Comparison of ENCODE assay signal across 8 mouse cellular contexts in the genomic region with DNA sequence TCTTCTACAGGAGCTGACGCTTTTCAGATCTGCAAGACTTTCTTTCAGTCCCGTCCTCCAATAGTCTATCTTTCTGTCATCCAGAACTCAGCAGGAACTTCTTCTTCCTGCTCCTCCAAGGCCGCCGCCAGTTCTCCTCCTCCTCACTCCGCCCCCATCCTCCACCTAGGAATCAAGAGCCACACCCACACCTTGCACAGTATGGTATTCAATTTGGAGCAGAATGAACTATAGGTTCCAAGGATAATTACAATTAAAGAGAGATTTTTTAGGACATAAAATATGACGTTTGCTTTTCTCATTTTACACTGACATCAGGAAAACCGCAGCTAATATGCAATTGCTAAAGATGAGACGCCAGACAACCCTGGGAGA. TPM values are rescaled to one million over a fixed set of nuclear protein-coding genes. Genes with fewer than 3 reads are reported as not detected.
DNase-seq lines count a peak whose midpoint lies in the region; ATAC-seq and TF ChIP-seq lines count a peak whose summit lies in the region.

No protein-coding gene starts in this region.

- no peaks in the 10 kb centered on the region for H3K4me1 ChIP-seq in forebrain, embryonic 14.5 days (ENCODE audit: control insufficient read depth, insufficient read depth, low read length)
- no peaks in the 10 kb centered on the region for H3K4me1 ChIP-seq in liver, embryonic 15.5 days (replicated peaks)

- 24% methylated on average over 8 of the region's 8 CpGs for WGBS in forebrain, embryonic 14.5 days
- WGBS in liver, embryonic 15.5 days (ENCODE audit: insufficient replicate concordance), result 16% methylated on average over 8 of the region's 8 CpGs

- peak overlapping the region; percentile 74; the same call in 1 of the 2 replicates for H3K27ac ChIP-seq in gastrocnemius, adult 2 months
- no peak overlapping the region for H3K27ac ChIP-seq in forebrain, embryonic 14.5 days (ENCODE audit: low read depth, low read length)
- no peak overlapping the region for H3K27ac ChIP-seq in liver, embryonic 15.5 days (replicated peaks)

- no peaks in the 10 kb centered on the region for H3K79me3 ChIP-seq in C2C12 (ENCODE audit: low read depth)

- H3K79me2 ChIP-seq in C2C12 (ENCODE audit: control insufficient read depth, insufficient read depth), result no peaks in the 10 kb centered on the region

- H3K27me3 ChIP-seq in C2C12 (ENCODE audit: control insufficient read depth, insufficient read depth, insufficient read length), result no peaks in the 10 kb centered on the region
- H3K27me3 ChIP-seq in forebrain, embryonic 14.5 days (replicated peaks; ENCODE audit: control insufficient read depth, insufficient read depth, low read length), result no peaks in the 10 kb centered on the region
- no peaks in the 10 kb centered on the region for H3K27me3 ChIP-seq in liver, embryonic 15.5 days

- peak overlapping the region; percentile 25; the same call in 1 of the 2 replicates for H3K9ac ChIP-seq in forebrain, embryonic 14.5 days (ENCODE audit: low read length)
- H3K9ac ChIP-seq in liver, embryonic 15.5 days, result no peak overlapping the region

- intact Hi-C loops in gastrocnemius, adult 2 months (cut with DNase I), result no loop called here

- peak overlapping the region; percentile 83 for H3K4me3 ChIP-seq in gastrocnemius, adult 2 months
- peak overlapping the region; percentile 23 for H3K4me3 ChIP-seq in C2C12 (ENCODE audit: insufficient read depth, poor library complexity, severe bottlenecking)
- peak overlapping the region; percentile 32 for H3K4me3 ChIP-seq in forebrain, embryonic 14.5 days (ENCODE audit: low read depth, low read length)
- H3K4me3 ChIP-seq in liver, embryonic 15.5 days (replicated peaks), result peak overlapping the region; percentile 57

- peak; percentile 91 for ATAC-seq in forebrain, embryonic 14.5 days
- ATAC-seq in liver, embryonic 15.5 days (ENCODE audit: insufficient read depth), result peak; percentile 61; the same call in 1 of the 2 replicates

- H3K4me2 ChIP-seq in forebrain, embryonic 14.5 days (ENCODE audit: low read length), result peak overlapping the region; percentile 47
- peak overlapping the region; percentile 70 for H3K4me2 ChIP-seq in liver, embryonic 15.5 days

- no peak for TF ChIP-seq CTCF in gastrocnemius, adult 2 months (IDR thresholded peaks at IDR 0.05)
- TF ChIP-seq CTCF in C2C12 (IDR thresholded peaks at IDR 0.05; ENCODE audit: control insufficient read depth, insufficient read depth, insufficient read length), result no peak

- H3ac ChIP-seq in C2C12 (ENCODE audit: control insufficient read depth, insufficient read length, low read depth), result no peak overlapping the region

- peaks cover 2% of the 10 kb centered on the region; the same call in 1 of the 2 replicates for H3K9me3 ChIP-seq in forebrain, embryonic 14.5 days (replicated peaks; ENCODE audit: control insufficient read depth, low read length)
- no peaks in the 10 kb centered on the region for H3K9me3 ChIP-seq in liver, embryonic 15.5 days (replicated peaks)

- no peak for DNase-seq in gastrocnemius, adult 2 months
- no peak for DNase-seq in gastrocnemius, postnatal 10 days
- no peak for DNase-seq in forebrain, embryonic 14.5 days (ENCODE audit: low spot score)
- DNase-seq in urinary bladder, postnatal 36 days (ENCODE audit: low spot score in 2 of 2), result no peak
- no peak for DNase-seq in retina, embryonic 14.5 days (ENCODE audit: low spot score)
- no peak for DNase-seq in urinary bladder, postnatal 4 days (ENCODE audit: low spot score in 2 of 2)

- no peaks in the 10 kb centered on the region for H3K36me3 ChIP-seq in C2C12 (ENCODE audit: control insufficient read depth, insufficient read depth)
- no peaks in the 10 kb centered on the region for H3K36me3 ChIP-seq in forebrain, embryonic 14.5 days (ENCODE audit: control insufficient read depth, insufficient read depth, low read length)
- no peaks in the 10 kb centered on the region for H3K36me3 ChIP-seq in liver, embryonic 15.5 days (replicated peaks)

TF ChIP-seq in C2C12, 6 proteins besides CTCF, POLR2A, EP300 and RAD21:
- no peak for TF ChIP-seq FOSL1 (IDR thresholded peaks at IDR 0.05; ENCODE audit: insufficient read depth, low read length, poor library complexity, severe bottlenecking)
- no peak for TF ChIP-seq USF1 (IDR thresholded peaks at IDR 0.05; ENCODE audit: low read depth)
- no peak for TF ChIP-seq CEBPB (IDR thresholded peaks at IDR 0.05; ENCODE audit: low read depth)
- TF ChIP-seq MYOG (IDR thresholded peaks at IDR 0.05; ENCODE audit: control insufficient read depth, extremely low read depth, insufficient read length), result no peak
- no peak for TF ChIP-seq MYOD1 (IDR thresholded peaks at IDR 0.05; ENCODE audit: control insufficient read depth, insufficient read length, low read depth)
- TF ChIP-seq MAX (IDR thresholded peaks at IDR 0.05), result no peak

RNA-seq across cellular contexts. Expression of a gene that starts 29.4 kb away (rescaled TPM):
- under 1 TPM; 0.61 to 0.82 TPM for total RNA-seq in gastrocnemius, adult 2 months (2021)
- total RNA-seq in gastrocnemius, postnatal 10 days (2021), result 1 to 10 TPM; 2.2 to 2.5 TPM
- 0.49 TPM for polyA plus RNA-seq in C2C12 (2012; fragmentation: generic; extraction: Trizol)
- 10.0 and 10.7 TPM in 2 replicates for polyA plus RNA-seq in forebrain, embryonic 14.5 days (2014; fragmentation: Nextera tagmentation; extraction: Ambion mirVana)
- 1.7 and 2.2 TPM in 2 replicates for polyA plus RNA-seq in liver, embryonic 15.5 days (2015; fragmentation: Nextera tagmentation; extraction: Ambion mirVana)

Comparison
In these comparisons a context has a peak if more than half of its experiments do, and no peak if none do; other contexts are left out.
1. H3K4me3 ChIP-seq: peak in every context shown above with its lines; median percentile 83 in gastrocnemius, adult 2 months; 57 in liver, embryonic 15.5 days; 32 in forebrain, embryonic 14.5 days; 23 in C2C12.